Mouse (Mus musculus) liver, embryonic 11.5 days (tissue): ENCODE data around the gene Insig1. TPM values are rescaled to one million over a fixed set of nuclear protein-coding genes. Genes with fewer than 3 reads are reported as not detected.
A peak's percentile ranks its signal among the peaks of the same experiment; 100 is the strongest.

Experiments used
- ATAC-seq: fragments of 200-750 bp; cut with Nextera tagmentation; replicated peaks from 2 replicates; pipeline ENCODE4 v1.8.0; 2017; ENCODE audit warnings: moderate number of reproducible peaks, mild to moderate bottlenecking, moderate TSS enrichment, moderate library complexity; ENCODE audit not compliant: low FRiP score
- DNase-seq: peaks from one replicate; pipeline ENCODE4 v3.0.0-alpha.2; 2017; ENCODE audit warnings: low spot score
- H3K27ac ChIP-seq: fragments of 300-500 bp; sonication (generic); 2 replicates; pipeline ENCODE4 v1.5.1; 2014; ENCODE audit warnings: mild to moderate bottlenecking, low read depth, low read length, control low read depth
- H3K27me3 ChIP-seq: fragments of 300-500 bp; sonication (generic); replicated peaks from 2 replicates; pipeline ENCODE4 v1.6.1; 2014; ENCODE audit warnings: low read length, mixed read lengths; ENCODE audit not compliant: control insufficient read depth, insufficient read depth
- H3K36me3 ChIP-seq: fragments of 300-500 bp; sonication (generic); 2 replicates; pipeline ENCODE4 v1.6.1; 2014; ENCODE audit warnings: mild to moderate bottlenecking, low read length, moderate library complexity, mixed read lengths; ENCODE audit not compliant: control insufficient read depth, insufficient read depth
- H3K4me1 ChIP-seq: fragments of 300-500 bp; sonication (generic); replicated peaks from 2 replicates; pipeline ENCODE4 v1.6.1; 2014; ENCODE audit warnings: low read length, mixed read lengths; ENCODE audit not compliant: control insufficient read depth, insufficient read depth
- H3K4me2 ChIP-seq: fragments of 300-500 bp; sonication (generic); 2 replicates; pipeline ENCODE4 v1.6.1; 2014; ENCODE audit warnings: mild to moderate bottlenecking, control low read depth, moderate library complexity
- H3K4me3 ChIP-seq: fragments of 300-500 bp; sonication (generic); 2 replicates; pipeline ENCODE4 v1.5.1; 2014; ENCODE audit warnings: low read depth, low read length, control low read depth
- H3K9ac ChIP-seq: fragments of 300-500 bp; sonication (generic); 2 replicates; pipeline ENCODE4 v1.6.1; 2014; ENCODE audit warnings: low read depth, low read length, control low read depth
- H3K9me3 ChIP-seq: fragments of 300-500 bp; sonication (generic); 2 replicates; pipeline ENCODE4 v1.6.1; 2016; ENCODE audit warnings: low read length, inconsistent platforms, mixed read lengths; ENCODE audit not compliant: control insufficient read depth
- WGBS: fragments of 180-500 bp; shearing (Covaris S2); extraction: QIAGEN DNeasy Blood & Tissue Kit; methylation state at CpG from one replicate; pipeline ENCODE4 v1.1.7; 2014; 5-methylcytosine and 5-hydroxymethylcytosine counted together
- polyA plus RNA-seq: library from polyadenylated mRNA; unstranded; fragments of >200 nt; fragmentation: Nextera tagmentation; extraction: Ambion mirVana; gene quantifications from 2 replicates; pipeline ENCODE4 v1.2.1, GENCODE M21; 2014

The Insig1 gene
- polyA plus RNA-seq, 1 experiment from 2014 or later, result 59.7 TPM

- H3K4me3 ChIP-seq, result no peak overlapping the region
- WGBS, result 73% methylated on average over 1 of the region's 1 CpGs
- no peak overlapping the region for H3K9ac ChIP-seq
- H3K27ac ChIP-seq, result no peak overlapping the region
- H3K27me3 ChIP-seq, result no peaks in the 10 kb centered on the region
- no peaks in the 10 kb centered on the region; the same call in 1 of the 2 replicates for H3K9me3 ChIP-seq
- no peaks in the 10 kb centered on the region for H3K36me3 ChIP-seq
- ATAC-seq, result no peak
- H3K4me1 ChIP-seq, result peaks cover under 1% of the 10 kb centered on the region; the same call in 1 of the 2 replicates
- no peak overlapping the region for H3K4me2 ChIP-seq
- no peak for DNase-seq
These were observed 23.2 kb upstream of the Insig1 start for GRCm38 (mm10) chr5:28047961-28048360.

- ATAC-seq, result no peak
- H3K9ac ChIP-seq, result no peak overlapping the region
- no peaks in the 10 kb centered on the region for H3K27me3 ChIP-seq
- no peaks in the 10 kb centered on the region for H3K36me3 ChIP-seq
- no peak overlapping the region for H3K27ac ChIP-seq
- H3K4me3 ChIP-seq, result no peak overlapping the region
- no peak overlapping the region for H3K4me2 ChIP-seq
- DNase-seq, result no peak
- 46% methylated on average over 2 of the region's 2 CpGs for WGBS
- no peaks in the 10 kb centered on the region for H3K4me1 ChIP-seq
- H3K9me3 ChIP-seq, result no peaks in the 10 kb centered on the region
These were observed 15.7 kb upstream of the Insig1 start for GRCm38 (mm10) chr5:28055450-28055849.

GRCm38 (mm10) chr5:28056877-28057276 is 14.3 kb upstream of the Insig1 start:
- Histone ChIP-seq H3K27ac (no peak overlapping the region), H3K4me3 (no peak overlapping the region), H3K9ac (no peak overlapping the region), H3K36me3 (no peaks in the 10 kb centered on the region), H3K9me3 (no peaks in the 10 kb centered on the region), H3K4me2 (no peak overlapping the region), H3K27me3 (no peaks in the 10 kb centered on the region), H3K4me1 (no peaks in the 10 kb centered on the region)
- 76% methylated on average over 3 of the region's 3 CpGs for WGBS
- DNase-seq (no peak), ATAC-seq (no peak)

GRCm38 (mm10) chr5:28060506-28060905 is 10.7 kb upstream of the Insig1 start:
- no peak for ATAC-seq
- no peaks in the 10 kb centered on the region for H3K27me3 ChIP-seq
- H3K4me2 ChIP-seq, result no peak overlapping the region
- no peaks in the 10 kb centered on the region for H3K9me3 ChIP-seq
- no peak overlapping the region for H3K9ac ChIP-seq
- H3K36me3 ChIP-seq, result no peaks in the 10 kb centered on the region
- H3K27ac ChIP-seq, result no peak overlapping the region
- DNase-seq, result no peak
- H3K4me1 ChIP-seq, result peaks cover 6% of the 10 kb centered on the region; the same call in 1 of the 2 replicates
- no peak overlapping the region for H3K4me3 ChIP-seq

- Histone ChIP-seq H3K4me3 (no peak overlapping the region), H3K36me3 (no peaks in the 10 kb centered on the region), H3K27ac (no peak overlapping the region), H3K4me2 (no peak overlapping the region), H3K9ac (no peak overlapping the region), H3K4me1 (peaks cover 11% of the 10 kb centered on the region; the same call in 1 of the 2 replicates), H3K27me3 (no peaks in the 10 kb centered on the region), H3K9me3 (no peaks in the 10 kb centered on the region)
- 74% methylated on average over 6 of the region's 6 CpGs for WGBS
- ATAC-seq, result no peak
- DNase-seq, result no peak
These were observed 10.2 kb upstream of the Insig1 start for GRCm38 (mm10) chr5:28061011-28061410.

GRCm38 (mm10) chr5:28063989-28064624 is 7.1 kb upstream of the Insig1 start:
- H3K27me3 ChIP-seq, result no peaks in the 10 kb centered on the region
- WGBS, result 61% methylated on average over 3 of the region's 3 CpGs
- DNase-seq (no peak), ATAC-seq (no peak)
- H3K9ac ChIP-seq, result no peak overlapping the region
- H3K4me2 ChIP-seq, result no peak overlapping the region
- no peaks in the 10 kb centered on the region for H3K36me3 ChIP-seq
- H3K4me3 ChIP-seq, result no peak overlapping the region
- no peaks in the 10 kb centered on the region for H3K9me3 ChIP-seq
- peaks cover 21% of the 10 kb centered on the region; the same call in 1 of the 2 replicates for H3K4me1 ChIP-seq
- H3K27ac ChIP-seq, result no peak overlapping the region

GRCm38 (mm10) chr5:28065275-28065674 is 5.9 kb upstream of the Insig1 start:
- H3K4me2 ChIP-seq, result peak overlapping the region; percentile 14; the same call in 1 of the 2 replicates
- peaks cover 21% of the 10 kb centered on the region; the same call in 1 of the 2 replicates for H3K4me1 ChIP-seq
- 12% methylated on average over 4 of the region's 4 CpGs for WGBS
- DNase-seq (no peak), ATAC-seq (0 out of 2 replicates have a peak, but pooled peaks have one; percentile 16)
- H3K27ac ChIP-seq, result no peak overlapping the region
- H3K9me3 ChIP-seq, result no peaks in the 10 kb centered on the region
- no peak overlapping the region for H3K9ac ChIP-seq
- no peaks in the 10 kb centered on the region for H3K27me3 ChIP-seq
- H3K36me3 ChIP-seq, result no peaks in the 10 kb centered on the region
- H3K4me3 ChIP-seq, result no peak overlapping the region

GRCm38 (mm10) chr5:28066311-28066710 is 4.9 kb upstream of the Insig1 start:
- Histone ChIP-seq H3K9ac (peak overlapping the region; percentile 20; the same call in 1 of the 2 replicates), H3K36me3 (no peaks in the 10 kb centered on the region), H3K27ac (no peak overlapping the region), H3K4me3 (no peak overlapping the region), H3K27me3 (no peaks in the 10 kb centered on the region), H3K4me2 (peak overlapping the region; percentile 42), H3K4me1 (peaks cover 21% of the 10 kb centered on the region; the same call in 1 of the 2 replicates), H3K9me3 (no peaks in the 10 kb centered on the region)
- DNase-seq, result no peak
- WGBS, result 61% methylated on average over 5 of the region's 5 CpGs
- ATAC-seq, result 0 out of 2 replicates have a peak, but pooled peaks have one; percentile 7
